Mouse (Mus musculus) erythroid progenitor cell, adult 5-6 weeks (primary cell): ENCODE measurements around the gene Gm11027. TPM values are rescaled to one million over a fixed set of nuclear protein-coding genes. Genes with fewer than 3 reads are reported as not detected.

ENCODE experiments used
- total RNA-seq, 2 experiments: library from RNA; stranded (forward) in 1 of 2; stranded (reverse) in 1 of 2; fragments of 150-400 nt in 1 of 2; fragments of 186-747, 209-891 nt in 1 of 2; gene quantifications; 2 replicates each; pipeline versions ENCODE4 v1.2.3 to v1.2.4; 2015 to 2017; ENCODE audit warnings: low replicate concordance in 2 of 2

Gm11027 gene
- total RNA-seq, 2 experiments from 2014 or later: not detected

Other genes with a start within 250 kb of the Gm11027 start
- 6.7 and 9.0 TPM in 2 replicates for gene Zfp386, start 227.7 kb upstream of the Gm11027 start, total RNA-seq (2015; ENCODE audit: low replicate concordance)
- 0.61 and 3.7 TPM in 2 replicates for gene Zfp386, start 227.7 kb upstream of the Gm11027 start, total RNA-seq (2017; ENCODE audit: low replicate concordance)
- gene Vipr2, start 197.7 kb upstream of the Gm11027 start, total RNA-seq (2015; ENCODE audit: low replicate concordance): not detected in 2 replicates
- gene Vipr2, start 197.7 kb upstream of the Gm11027 start, total RNA-seq (2017; ENCODE audit: low replicate concordance): not detected in 2 replicates
- gene Wdr60, start 12.4 kb upstream of the Gm11027 start, total RNA-seq (2015; ENCODE audit: low replicate concordance): 5.0 and 6.8 TPM in 2 replicates
- gene Wdr60, start 12.4 kb upstream of the Gm11027 start, total RNA-seq (2017; ENCODE audit: low replicate concordance): 1.9 and 2.6 TPM in 2 replicates
- gene Esyt2, start 5.8 kb downstream of the Gm11027 start, total RNA-seq (2015; ENCODE audit: low replicate concordance): 120 and 140 TPM in 2 replicates
- 117 and 161 TPM in 2 replicates for gene Esyt2, start 5.8 kb downstream of the Gm11027 start, total RNA-seq (2017; ENCODE audit: low replicate concordance)
- gene Ncapg2, start 130.0 kb downstream of the Gm11027 start, total RNA-seq (2015; ENCODE audit: low replicate concordance): 282 and 315 TPM in 2 replicates
- gene Ncapg2, start 130.0 kb downstream of the Gm11027 start, total RNA-seq (2017; ENCODE audit: low replicate concordance): 548 and 615 TPM in 2 replicates
- not detected in 2 replicates for gene Ptprn2, start 210.3 kb downstream of the Gm11027 start, total RNA-seq (2015; ENCODE audit: low replicate concordance)
- not detected in 2 replicates for gene Ptprn2, start 210.3 kb downstream of the Gm11027 start, total RNA-seq (2017; ENCODE audit: low replicate concordance)